Mouse (Mus musculus): ENCODE measurements around the gene Pnpo.

Pnpo gene

DNA sequence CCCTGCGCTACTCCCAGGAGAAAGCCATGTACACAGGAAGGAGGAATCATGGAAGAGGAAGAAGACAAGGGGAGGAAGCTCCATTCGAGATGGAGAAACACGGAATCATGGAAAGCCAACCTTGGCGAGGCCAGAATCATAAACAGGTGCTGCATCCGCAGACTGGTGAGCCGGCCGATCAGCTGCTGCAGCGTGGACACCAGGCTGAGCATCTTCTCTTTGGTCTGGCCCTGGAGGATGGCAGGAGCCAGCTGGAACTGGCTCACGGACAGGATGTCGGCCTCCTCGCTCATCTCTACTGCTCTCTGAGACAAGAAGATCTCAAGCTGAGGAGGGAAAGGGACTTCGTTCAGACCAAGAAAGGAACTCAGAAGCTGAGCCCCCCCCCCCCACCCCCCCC, 35.2 kb downstream of the Pnpo start:
- in situ Hi-C loops (cut with MboI, MseI): no loop called here

DNA sequence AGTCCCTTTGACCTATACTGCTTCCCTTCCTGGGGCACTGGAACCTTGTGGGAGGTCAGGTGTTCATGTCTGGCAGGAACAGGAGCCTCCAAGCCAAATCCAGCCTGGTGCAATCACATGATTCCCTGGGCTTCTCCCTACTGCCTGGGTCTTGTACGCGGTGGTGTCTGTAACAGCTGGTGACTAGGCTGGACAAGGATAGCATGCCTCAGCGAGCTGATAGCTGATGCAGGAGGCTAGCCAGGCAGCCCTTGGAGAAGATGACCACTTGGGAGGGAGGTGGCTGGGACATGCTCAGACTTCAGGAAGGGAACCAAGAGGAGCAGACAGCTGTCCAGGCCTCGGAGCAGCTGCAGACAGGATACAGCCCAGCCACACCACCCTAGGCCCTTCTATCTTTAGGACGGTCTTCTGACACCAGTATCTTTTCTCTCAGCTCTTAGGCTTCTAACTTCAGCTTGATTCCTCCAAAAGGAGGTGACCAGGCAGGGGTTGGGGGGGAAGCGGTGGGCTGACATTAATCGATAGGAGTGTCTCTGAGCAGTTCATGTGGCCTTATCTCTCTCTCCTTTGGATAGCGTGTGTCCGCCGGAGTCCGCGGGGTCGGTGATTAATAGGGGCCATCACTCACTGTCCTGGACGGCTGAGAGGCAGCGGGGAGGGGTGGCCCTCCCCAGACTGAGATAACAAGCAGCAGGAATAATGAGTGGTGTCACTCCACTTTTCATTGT, 37.2 kb downstream of the Pnpo start:
- in situ Hi-C loops (cut with MboI, MseI): no loop called here

DNA sequence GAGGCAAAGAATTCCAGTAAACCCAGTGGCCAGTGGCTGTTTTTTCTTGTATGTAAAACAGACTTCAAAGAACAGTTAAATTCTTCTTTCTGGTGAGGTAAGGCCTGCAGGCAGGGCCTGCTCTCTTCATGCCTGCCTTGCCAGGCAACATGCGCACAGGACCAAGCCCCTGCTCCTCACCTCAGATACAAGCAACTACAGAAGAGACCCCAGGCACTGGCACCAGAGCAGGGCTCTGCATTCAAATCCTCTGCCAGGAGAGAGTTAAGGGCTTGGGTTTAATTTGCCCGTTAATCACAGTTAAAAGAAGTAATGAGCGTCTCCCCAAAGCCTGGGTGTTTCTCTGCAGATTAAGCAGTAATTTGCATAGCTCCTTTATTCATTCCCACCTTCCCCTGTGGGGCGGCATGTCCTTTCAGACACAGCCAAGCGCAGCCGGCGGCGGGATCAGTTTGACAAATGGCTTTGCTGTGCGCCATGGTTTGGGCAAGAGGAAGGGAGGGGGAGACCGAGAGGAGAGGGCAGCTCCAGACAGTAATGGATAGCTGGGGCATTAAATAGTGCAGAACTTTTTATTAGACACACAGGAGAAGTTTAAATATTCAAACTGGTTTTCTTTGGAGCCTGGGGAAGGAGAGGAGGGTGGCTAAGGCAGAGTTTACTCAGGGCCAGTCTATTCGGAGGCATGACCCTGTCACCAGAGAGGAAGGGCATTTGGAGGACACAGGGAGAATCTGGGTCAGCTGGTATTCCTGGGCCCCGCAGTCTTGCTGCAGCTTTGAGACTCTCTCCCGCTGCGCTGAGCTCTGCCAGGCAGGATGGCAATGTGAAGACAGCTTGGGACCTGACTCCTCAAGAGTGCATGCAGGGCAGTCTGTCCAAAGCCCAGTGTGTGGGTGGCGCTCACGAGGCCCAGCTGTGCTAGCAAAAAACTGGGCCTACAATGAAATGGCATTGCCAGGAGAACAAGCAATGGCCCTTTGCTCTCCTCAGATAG, 40.8 kb downstream of the Pnpo start:
- in situ Hi-C loops (cut with MboI, MseI): no loop called here

DNA sequence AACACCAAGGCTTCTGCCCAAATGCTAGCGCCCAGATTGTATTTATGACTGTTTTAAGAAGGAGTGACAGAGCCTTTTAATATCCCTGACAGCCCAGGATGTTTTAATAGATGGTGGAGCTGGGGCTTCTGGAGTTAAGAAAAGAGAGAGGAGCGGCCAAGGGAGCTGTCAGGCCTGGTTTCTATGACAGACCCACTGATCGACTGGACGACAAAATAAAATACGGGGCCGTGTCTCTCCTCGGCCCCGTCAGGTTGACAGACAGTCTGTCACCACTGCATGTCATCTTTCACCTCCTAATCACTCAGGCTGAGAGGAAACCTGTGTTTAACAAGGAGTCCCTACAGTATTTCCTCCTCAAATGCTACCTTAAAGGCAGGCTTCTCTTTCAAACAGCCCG, 42.5 kb downstream of the Pnpo start:
- in situ Hi-C loops (cut with MboI, MseI): no loop called here

DNA sequence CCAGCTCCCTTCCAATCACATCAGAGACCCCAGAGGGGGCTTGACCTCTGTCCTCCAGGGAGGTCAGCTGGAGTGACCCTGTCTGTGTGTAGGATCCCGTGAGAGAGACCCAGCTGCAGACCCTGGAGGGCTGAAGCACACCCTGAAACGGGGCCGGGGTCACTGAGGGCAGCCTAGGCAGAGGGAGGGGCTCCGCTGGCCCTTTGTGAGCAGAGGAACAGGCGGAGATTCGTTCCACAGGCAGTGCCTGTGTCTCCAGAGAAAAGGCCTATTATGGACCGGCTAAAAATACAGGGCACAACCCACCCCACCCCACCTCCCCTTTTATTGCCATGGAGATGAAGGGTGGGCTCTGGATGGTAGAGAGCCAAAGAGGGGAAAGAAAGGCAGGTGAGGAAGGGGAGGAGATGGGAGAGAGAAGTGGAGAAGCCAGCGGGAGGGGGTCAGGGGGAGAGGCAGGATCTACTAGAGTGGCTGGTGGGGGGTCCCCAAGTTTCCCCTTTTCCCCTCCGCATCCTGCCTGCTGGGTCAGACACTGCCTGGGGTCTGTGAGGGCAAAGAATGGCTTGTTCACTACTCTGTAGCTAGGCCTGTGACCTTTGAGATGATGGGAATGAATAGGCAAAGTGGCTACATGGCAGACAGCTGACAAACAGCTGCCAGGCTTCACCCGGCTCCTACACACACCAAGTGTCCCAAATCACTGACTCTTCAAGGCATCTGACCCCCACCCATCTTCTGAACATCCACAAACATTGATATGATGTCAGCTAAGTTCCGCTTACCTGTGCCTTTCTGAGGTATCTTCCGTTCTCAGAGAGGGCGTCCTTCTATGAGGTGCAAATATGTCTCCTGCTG, 44.1 kb downstream of the Pnpo start:
- in situ Hi-C loops (cut with MboI, MseI): no loop called here

DNA sequence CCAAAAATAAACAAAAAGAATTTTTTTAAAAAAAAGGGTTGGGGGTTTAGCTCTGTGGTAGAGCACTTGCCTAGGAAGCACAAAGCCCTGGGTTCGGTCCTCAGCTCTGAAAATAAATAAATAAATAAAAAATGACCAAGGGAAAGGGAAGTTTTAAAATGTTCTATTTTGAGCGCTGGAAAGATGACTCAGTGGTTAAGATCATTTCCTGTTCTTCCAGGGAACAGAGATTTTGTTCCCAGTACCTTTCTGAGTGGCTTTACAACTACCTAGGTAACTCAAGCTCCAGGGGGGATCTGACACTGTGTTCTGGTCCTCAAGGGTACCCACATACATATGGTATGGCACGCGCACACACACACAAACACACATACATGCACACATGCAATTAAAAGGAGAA, 47.9 kb downstream of the Pnpo start:
- in situ Hi-C loops (cut with MboI, MseI): no loop called here

DNA sequence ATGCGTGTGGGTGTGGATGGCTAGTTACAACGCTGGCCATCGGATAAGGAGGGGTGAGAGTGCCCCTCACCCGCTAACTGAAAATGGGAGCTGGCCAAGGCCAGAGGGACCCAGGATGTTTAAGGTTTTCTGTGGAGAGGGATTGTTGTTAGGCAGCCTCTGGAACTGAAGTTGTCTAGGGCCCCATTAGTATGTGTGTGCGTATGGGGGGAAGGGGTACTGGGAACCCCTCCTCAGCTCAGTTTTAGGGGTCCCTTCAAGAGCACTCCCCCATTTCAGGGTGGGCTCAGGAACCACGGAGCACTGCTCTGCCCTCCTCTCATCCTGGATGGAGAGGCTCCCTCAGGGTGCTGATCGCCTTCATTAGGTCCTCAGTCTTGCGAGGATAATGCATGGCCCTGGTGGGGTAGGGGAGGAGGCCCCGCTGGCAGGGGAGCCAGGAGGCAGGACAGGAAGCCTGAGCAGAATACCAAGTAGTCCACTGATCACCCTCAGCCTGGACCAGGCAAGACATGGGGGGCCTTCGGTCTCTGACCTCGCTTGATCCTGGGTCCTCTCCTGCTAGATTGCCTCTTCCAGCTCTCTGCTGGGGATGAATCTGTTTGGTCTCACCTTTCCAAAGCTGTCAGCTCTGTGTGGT, 50.5 kb downstream of the Pnpo start:
- in situ Hi-C loops (cut with MboI, MseI): no loop called here

DNA sequence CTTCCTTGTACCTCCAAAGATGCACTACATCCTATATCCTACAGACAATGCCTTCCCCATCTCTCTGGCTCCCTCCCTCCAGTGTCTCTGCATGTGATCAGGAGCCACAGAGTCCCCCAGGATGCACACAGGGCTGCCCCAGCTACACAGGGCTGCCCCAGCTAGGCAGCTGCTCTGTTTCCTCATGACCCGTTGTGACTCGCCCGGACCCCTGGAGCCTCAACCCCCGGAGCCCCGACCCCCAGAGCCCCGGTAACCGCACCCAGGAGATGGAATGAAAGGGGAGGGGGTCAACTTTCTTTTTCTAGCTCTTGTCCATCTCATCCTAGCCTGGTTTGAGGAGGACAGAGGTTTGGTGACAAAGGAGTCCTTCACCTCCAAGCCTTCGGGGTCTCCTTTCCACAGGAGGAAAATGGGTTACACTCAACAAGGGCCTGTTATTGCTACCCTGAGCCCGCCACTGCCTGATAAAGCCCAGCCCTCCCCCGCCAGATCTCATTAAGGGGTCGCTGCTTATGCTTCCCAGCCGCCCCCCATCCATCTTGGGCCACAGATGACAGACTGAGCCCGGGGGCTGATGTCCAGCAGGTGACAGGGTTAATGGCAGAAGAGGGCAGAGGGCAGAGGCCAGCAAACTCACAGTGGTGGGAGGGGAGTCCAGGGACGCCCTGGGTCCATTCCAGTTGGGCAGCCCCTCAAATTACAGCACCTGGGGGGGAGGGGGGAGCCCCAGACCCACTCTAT, 51.8 kb downstream of the Pnpo start:
- in situ Hi-C loops (cut with MboI, MseI): no loop called here
